ENCODE assay signal across 26 mouse cellular contexts in genomic region chr13:43811835-43812234, GRCm38 (mm10). TPM values are rescaled to one million over a fixed set of nuclear protein-coding genes. Genes with fewer than 3 reads are reported as not detected.
"Had no signal": no experiment of that assay in that cellular context is flagged by ENCODE, and none has a peak within 500 bp of the region (broad histone marks: within the 10 kb centered on the region; RNA-seq: fewer than 3 reads in every experiment).

No protein-coding gene starts in this region.

- H3K27ac ChIP-seq: embryonic facial prominence, embryonic 10.5 days; embryonic facial prominence, embryonic 12.5 days; embryonic facial prominence, embryonic 13.5 days; embryonic facial prominence, embryonic 15.5 days; forebrain, embryonic 10.5 days; forebrain, embryonic 12.5 days; forebrain, embryonic 13.5 days; forebrain, embryonic 15.5 days; gastrocnemius, adult 2 months; heart, adult 2 months; heart, embryonic 10.5 days had no signal

- H3K27me3 ChIP-seq: embryonic facial prominence, embryonic 12.5 days; embryonic facial prominence, embryonic 13.5 days; embryonic facial prominence, embryonic 15.5 days had no signal

- H3K4me3 ChIP-seq: embryonic facial prominence, embryonic 10.5 days; embryonic facial prominence, embryonic 12.5 days; embryonic facial prominence, embryonic 13.5 days; embryonic facial prominence, embryonic 15.5 days; erythroblast, embryonic 14.5 days; forebrain, embryonic 10.5 days; forebrain, embryonic 12.5 days; forebrain, embryonic 13.5 days; forebrain, embryonic 15.5 days; gastrocnemius, adult 2 months; heart, adult 2 months; heart, embryonic 10.5 days had no signal

- H3K4me1 ChIP-seq: heart, embryonic 10.5 days had no signal

- DNase-seq: cerebellum, adult 8-10 months; cerebellum, adult 9-10 months; cerebellum, adult 9-11 months; cerebellum, postnatal 25 days; cerebellum, postnatal 36 days; embryo, embryonic 11 days; forebrain, postnatal 0 days; gastrocnemius, adult 2 months; gastrocnemius, postnatal 10 days; gastrocnemius, postnatal 14 days; gastrocnemius, postnatal 25 days; gastrocnemius, postnatal 36 days; heart, adult 18-20 months; heart, adult 2 months had no signal

RNA-seq across cellular contexts. Expression of gene Cd83, which starts 27.3 kb away (rescaled TPM):
- total RNA-seq: common myeloid progenitor, adult 5-6 weeks; granulocyte monocyte progenitor cell, adult 5-6 weeks had no signal
- polyA plus RNA-seq: erythroblast, embryonic 14.5 days had no signal
